Mouse (Mus musculus) induced T-regulatory cell, adult 2 months (primary cell): ENCODE results near the gene Exosc3.
"Not testable (repeated sequence)": the region's sequence is repeated elsewhere in the genome, so short reads cannot be mapped to it uniquely, and the experiment has no call there.

Source experiments
- DNase-seq: peaks from one replicate; pipeline ENCODE4 v3.0.0-alpha.2; 2012; ENCODE audit warnings: low read depth

The Exosc3 gene

GRCm38 (mm10) chr4:45342286-45343155, at the start of gene Exosc3:
Gene Exosc3 (minus strand): TSS chr4:45342732.
- DNase-seq = no peak

GRCm38 (mm10) chr4:45392099-45392498, 49.6 kb upstream of the Exosc3 start:
- DNase-seq = no peak

GRCm38 (mm10) chr4:45387296-45387695, 44.8 kb upstream of the Exosc3 start:
- not testable (repeated sequence) for DNase-seq

GRCm38 (mm10) chr4:45382133-45382532, 39.6 kb upstream of the Exosc3 start:
- DNase-seq = not testable (repeated sequence)

- DNase-seq = not testable (repeated sequence)
Observed at GRCm38 (mm10) chr4:45380903-45381580, 38.5 kb upstream of the Exosc3 start.

- no peak for DNase-seq
Observed at GRCm38 (mm10) chr4:45376573-45376972, 34.0 kb upstream of the Exosc3 start.

GRCm38 (mm10) chr4:45374879-45375278, 32.3 kb upstream of the Exosc3 start:
- DNase-seq = no peak

- no peak for DNase-seq
Observed at GRCm38 (mm10) chr4:45371261-45371660, 28.7 kb upstream of the Exosc3 start.

GRCm38 (mm10) chr4:45356653-45357052, 14.1 kb upstream of the Exosc3 start:
- DNase-seq = no peak

- DNase-seq = peak; percentile 94
Observed at GRCm38 (mm10) chr4:45341669-45342249, 773 bp downstream of the Exosc3 start, which contains the start of gene Dcaf10. Gene Dcaf10 (plus strand): TSS chr4:45342101.

GRCm38 (mm10) chr4:45341226-45341625, 1.3 kb downstream of the Exosc3 start:
- DNase-seq = no peak

- DNase-seq = no peak
Observed at GRCm38 (mm10) chr4:45332466-45332865, 10.1 kb downstream of the Exosc3 start.

- DNase-seq = no peak
Observed at GRCm38 (mm10) chr4:45331139-45331538, 11.4 kb downstream of the Exosc3 start.

GRCm38 (mm10) chr4:45320159-45320816, 22.2 kb downstream of the Exosc3 start:
- peak; percentile 89 for DNase-seq

GRCm38 (mm10) chr4:45311056-45311455, 31.5 kb downstream of the Exosc3 start:
- DNase-seq = no peak

- DNase-seq = no peak
Observed at GRCm38 (mm10) chr4:45308606-45309005, 33.9 kb downstream of the Exosc3 start.

- peak; percentile 25 for DNase-seq
Observed at GRCm38 (mm10) chr4:45308046-45308445, 34.5 kb downstream of the Exosc3 start.

GRCm38 (mm10) chr4:45305536-45305935, 37.0 kb downstream of the Exosc3 start:
- DNase-seq = no peak

GRCm38 (mm10) chr4:45296662-45297564, 45.6 kb downstream of the Exosc3 start, which contains the start of gene Trmt10b:
Gene Trmt10b (plus strand): TSS chr4:45297127.
- peak; percentile 93 for DNase-seq

- DNase-seq = no peak
Observed at GRCm38 (mm10) chr4:45287906-45288305, 54.6 kb downstream of the Exosc3 start.

GRCm38 (mm10) chr4:45286318-45286717, 56.2 kb downstream of the Exosc3 start:
- peak; percentile 17 for DNase-seq
